Mouse (Mus musculus) lung, postnatal 14 days (tissue): Measurements from ENCODE around the gene Glt1d1.
A peak's percentile ranks its signal among the peaks of the same experiment; 100 is the strongest.

Experiments
- DNase-seq: peaks from one replicate; pipeline ENCODE4 v3.0.0; 2021

Gene Glt1d1

DNA sequence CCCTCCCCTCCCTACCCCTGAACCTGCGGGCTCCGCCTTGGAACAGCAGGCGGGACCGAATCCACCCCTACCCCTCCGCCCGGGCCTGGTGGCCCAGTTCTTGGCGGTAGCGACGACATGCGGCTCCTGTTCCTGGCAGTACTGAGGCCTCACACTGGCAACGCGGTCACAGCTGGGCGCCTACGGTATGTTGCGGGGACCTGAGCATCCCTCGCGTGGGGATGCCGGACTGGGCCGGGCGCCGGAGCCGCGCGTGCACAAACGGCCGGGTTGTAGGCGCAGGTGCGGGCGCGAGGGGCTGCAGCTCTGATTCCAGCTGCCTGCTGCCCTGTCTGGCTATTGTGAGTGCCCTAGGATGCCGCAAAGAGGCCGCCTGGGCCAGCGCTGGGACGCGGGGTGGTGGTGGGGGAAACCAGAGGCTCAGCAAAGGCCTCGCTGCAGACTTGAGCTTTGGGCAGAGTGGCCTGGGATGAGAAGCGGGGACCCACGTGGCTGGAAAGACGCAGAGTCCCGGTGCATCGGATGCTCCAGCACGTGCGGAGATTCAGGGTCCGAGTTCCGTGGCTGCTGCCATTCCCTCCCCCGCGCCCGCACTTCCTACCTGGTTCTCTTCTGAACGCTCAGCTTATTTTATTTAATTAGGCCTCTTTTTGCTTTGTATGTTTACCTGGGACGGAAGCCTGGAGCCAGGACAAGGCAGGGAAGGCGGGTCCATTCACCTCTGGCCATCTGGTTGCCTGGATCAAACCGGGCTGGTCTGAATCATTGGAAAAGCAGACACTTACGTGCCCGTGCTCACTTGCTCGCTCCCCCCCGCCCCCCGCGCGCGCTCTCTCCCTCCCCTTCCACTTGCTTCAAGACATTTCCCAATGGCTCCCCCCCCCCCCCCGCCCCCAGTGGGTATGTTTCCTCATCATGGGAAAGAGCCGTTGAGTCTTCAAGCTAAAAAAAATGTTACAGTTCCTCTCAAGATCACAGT lies at the start of gene Glt1d1, which contains the start of gene Slc15a4:
TSS of gene Glt1d1 (plus strand) at position 96 of the 979 bp plus-strand sequence.
TSS of gene Slc15a4 (minus strand) at position 731 of the 979 bp plus-strand sequence.
- DNase-seq: no peak

DNA sequence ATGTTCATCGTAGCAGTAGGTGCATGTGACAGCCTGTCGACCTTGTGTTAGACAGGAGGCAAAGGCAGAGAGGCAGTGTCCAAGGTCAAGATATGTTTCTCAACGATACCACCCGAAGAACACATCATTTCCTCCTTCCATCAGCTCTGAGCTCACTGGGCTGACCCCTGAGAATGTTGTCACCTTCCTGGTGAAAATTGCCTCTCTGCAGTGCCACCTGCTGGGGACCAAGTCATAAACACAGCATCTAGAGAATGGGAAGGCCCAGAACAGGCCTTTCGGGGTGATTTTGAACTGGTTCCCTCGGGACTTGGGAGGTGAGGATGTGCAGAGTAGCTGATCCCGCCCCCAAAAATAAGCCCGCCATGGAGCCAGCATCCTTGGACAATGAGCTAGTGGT lies 48.4 kb upstream of the Glt1d1 start:
- DNase-seq: peak; percentile 12

DNA sequence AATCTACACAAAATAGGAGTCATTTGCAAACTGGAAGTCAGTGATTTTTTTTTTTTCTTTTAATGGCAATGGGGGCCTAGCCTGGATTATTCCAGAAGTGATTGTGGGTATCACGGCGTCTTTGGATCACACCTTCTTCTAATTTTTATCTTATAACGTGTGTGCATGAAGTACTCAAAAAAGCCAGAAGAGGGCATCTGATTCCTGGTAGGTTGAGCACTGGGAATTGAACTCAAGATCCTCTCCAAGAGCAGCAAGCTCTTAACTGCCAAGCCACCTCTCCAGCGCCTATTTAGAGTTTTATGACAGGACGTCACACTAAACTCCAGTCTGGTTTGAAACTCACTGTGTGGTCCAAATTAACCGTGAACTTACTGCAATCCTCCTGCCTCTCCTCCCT lies 44.2 kb upstream of the Glt1d1 start:
- no peak for DNase-seq

DNA sequence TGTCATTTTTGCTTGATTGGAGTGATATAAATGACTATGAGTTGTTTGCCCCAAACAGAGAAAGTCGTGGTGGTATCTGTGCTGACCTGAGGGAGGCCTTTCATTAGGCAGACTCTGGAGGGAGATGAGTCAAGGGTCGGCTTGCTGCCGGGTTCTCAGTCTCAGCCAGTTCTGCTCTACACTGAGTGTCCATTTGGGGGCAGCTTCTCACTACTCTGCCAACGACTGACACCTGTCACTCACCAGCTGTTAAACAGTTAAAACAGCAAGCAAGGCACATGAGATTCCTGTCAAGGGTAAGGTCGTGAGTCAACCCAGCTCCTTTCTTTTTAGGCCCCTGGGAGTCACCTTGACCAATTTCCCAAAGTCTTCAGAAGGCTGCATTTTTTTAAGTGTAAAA lies 39.7 kb upstream of the Glt1d1 start:
- no peak for DNase-seq

DNA sequence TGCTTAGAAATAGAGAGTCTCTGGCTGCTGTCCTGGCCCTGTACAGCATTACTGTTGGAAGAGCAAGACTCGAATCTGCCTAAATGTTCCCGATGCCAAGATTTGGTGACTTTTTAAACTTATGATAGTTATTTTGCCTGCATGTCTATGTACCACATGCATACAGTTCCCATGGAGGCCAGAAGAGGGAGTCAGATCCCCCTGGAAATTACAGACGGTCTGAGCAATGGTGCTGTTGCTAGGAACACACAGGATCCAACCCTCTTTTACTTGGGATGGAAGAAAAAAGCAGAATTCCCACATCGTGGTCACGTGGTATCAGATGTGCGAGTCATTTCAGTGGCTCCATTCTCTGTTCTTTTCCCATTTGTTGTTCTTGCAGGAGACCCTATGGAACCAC lies 39.2 kb upstream of the Glt1d1 start:
- peak; percentile 32 for DNase-seq

DNA sequence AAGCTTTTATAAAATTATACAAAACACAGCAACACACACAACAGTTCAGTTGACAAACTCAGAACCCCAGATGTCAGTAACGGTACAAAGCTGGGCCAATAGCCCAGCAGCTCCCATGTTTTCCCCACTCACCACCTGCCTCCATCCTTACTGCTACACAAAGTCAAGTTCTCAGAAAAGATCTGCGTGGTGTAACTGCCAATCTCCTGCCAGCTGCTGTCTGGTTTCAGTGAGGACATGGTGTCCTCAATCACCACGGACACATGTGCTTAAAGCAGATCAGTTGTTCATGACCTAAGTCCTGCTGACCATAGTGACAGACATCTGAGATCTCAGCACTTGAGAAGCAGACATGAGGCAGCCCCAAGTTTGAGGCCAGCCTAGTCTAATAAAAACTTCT lies 36.4 kb upstream of the Glt1d1 start:
- DNase-seq: no peak

DNA sequence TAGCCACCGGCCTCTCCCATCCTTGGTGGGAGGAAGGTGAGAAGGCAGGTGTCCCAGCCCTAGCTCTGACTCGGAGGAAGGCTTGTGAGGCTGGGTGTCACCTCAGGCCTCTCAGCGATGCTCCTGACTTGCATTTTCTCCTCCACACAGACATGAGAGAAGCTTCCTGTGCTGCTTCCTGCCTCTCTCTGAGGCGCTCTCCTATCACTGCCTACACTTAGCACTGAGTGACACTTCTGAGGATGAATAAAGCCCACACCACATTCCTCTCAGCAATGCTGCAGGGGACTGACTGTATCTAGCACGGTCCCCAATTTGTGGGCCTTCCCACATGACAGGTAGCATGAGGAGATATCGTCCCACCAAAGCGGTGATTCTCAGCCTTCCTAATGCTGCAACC lies 35.2 kb upstream of the Glt1d1 start:
- DNase-seq: no peak

DNA sequence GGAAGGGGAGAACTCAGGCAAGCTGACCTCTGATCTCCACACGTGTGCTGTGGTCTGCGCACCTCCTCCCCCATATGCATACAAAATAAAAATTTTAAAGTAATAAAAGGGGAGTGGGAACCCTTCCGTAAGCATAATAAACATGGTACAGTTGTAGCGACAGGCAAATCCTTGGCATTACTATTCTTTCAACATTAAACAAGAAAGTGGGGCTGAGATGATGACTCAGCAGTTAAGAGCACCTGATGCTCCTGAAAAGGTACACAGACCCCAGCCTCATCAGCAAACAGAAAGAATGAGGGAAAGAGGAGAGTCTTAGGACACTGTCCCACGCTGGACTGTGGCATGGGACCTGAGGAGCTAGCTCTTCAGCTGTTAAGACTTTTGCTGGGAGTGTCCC lies 29.1 kb upstream of the Glt1d1 start:
- DNase-seq: no peak

DNA sequence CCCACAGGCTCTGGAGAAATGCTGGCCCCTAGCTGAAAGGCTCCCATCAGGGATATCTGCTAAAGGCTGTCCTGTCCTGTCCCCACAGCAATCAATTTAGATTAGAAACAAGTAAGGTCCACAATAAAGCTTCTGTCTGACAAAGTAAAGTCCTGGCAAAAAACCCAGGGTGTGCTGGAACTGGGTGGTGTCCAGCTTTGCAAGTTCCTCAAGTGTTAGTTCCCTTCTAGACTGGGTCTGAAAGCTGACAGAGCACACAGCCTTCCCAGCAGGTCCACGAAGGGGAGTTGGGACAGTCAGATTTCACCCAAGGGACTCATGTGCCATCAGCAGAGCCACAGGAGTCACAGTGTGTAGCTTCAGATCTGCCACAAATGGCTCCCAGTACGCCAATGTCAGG lies 24.6 kb upstream of the Glt1d1 start:
- DNase-seq: no peak

DNA sequence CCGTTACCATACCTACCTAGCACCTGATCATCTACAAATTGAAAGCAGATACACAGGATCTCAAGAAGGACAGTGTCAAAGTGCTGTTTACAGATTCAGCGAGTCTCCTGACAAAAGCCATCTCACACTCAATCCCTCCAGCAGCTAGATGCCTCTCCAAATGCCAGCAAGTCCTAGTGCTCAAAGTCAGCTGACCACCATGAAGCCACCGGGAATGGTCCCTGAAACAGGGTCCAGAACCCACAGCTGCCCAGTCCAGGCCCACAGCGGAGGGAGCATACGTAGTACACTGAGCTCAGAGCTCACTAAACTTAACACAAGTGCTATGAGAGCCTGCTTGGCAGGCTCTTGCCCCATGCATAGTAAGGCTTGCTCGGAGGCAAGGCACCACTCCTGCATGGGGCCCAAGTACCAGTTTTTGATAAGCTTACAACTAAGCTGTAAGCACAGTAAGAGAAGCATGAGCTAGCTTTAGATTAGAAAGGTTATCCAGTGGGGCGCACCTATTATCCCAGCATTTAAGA lies 22.8 kb upstream of the Glt1d1 start:
- DNase-seq: no peak

DNA sequence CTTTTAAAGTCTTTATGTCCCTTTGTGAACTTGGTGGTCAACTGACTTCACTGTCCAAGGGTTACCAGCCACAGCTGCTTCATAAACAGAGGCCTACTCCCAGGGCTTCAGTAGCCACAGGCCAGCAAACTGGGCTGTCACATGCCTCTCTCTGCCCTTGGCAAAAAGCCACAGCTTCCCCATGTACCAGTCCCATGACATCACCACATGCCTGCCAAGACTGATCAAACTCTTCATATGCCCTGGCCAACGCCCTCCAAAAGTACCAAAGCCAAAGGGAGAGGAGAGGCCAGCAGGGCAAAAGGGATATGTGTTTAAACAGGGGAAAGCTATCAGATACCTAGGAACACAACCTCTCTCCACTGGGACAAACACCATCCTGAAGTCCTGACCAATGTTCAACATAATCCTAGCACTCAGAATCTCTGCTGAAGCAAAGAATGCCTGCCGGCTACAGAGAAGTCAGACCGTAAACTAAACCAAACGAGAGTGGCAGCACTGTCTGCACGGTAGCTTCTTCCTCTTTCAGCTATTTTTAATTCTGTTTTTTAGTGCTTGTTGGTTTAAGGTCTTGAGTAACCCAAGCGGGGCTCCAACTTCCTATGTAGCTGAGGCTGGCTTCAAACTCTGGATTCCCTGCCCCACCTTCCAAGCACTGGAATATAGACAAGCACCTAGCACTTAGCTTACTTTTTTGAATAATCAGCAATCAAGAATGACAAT lies 21.1 kb upstream of the Glt1d1 start:
- peak; percentile 64 for DNase-seq

DNA sequence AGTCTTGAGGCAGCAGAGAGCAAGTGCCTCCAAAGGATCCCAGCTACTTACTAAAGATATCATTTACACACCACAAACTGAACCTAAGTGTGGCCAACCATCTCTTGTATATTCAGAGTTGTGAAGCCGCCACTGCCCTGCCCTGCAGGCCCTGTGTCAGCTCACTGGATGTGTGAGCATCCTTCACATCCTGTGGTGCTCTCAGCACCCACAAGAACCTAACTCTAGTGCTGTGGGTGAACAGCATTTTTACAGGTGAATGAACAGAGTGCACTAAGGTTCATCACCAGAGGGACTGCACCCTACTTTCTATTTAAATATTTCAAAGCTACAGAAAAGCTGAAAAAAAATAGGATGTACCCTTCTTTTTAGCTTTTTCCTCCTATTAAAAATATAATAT lies 20.2 kb upstream of the Glt1d1 start:
- no peak for DNase-seq

DNA sequence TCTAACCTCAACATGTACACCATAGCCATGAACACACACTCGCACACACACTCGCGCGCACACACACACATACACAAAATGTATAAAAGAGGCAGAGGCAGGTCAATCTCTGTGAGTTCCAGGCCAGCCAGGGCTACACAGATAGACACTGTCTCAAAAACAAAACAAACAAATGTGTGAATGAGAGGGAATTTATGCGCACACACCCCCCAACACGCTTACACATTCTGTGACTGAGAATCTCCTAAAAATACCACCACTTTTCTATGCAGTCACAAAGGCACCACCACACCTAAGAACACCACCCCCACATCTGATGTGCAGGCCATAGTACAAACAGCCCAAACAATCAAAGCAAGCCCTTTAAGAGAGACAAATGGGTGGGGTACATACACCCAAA lies 19.7 kb upstream of the Glt1d1 start:
- DNase-seq: no peak

DNA sequence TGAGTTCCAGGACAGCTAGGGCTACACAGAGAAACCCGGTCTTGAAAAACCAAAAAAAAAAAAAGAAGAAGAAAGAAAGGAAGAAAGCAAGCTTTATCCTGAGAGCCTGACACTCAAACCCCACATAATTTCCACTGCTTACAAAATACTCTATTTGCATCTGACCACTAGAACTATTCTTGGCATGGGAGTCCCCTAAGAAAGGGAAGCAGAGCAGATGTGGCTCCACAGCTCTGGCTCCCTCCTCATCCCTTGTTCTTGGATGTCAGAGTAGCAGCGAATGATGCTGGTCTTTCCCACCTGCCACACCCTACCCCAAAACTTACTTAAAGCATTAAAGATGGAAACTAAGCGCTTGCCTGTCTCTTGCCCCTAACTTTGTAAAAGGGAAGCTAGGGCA lies 16.6 kb upstream of the Glt1d1 start:
- no peak for DNase-seq

DNA sequence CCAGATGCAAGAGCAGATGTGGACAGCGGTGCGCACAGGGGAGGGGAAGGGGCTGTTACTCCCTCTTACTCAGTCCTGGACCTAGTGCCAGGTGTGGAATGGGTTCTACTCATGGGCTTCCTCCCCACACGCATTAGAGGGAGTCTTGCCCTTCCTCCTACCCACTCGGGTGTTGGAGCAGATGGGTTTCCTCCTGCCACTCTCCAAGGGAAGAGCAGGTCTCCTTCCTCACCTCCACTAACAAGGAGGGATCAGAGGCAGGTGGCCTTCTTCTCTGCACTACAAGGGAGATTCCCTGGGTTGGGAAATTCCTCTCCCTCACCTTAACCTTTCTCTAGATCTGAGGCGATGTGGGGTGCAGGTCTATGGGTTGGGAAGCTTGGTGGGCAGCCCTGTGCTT lies 15.9 kb upstream of the Glt1d1 start:
- DNase-seq: no peak

DNA sequence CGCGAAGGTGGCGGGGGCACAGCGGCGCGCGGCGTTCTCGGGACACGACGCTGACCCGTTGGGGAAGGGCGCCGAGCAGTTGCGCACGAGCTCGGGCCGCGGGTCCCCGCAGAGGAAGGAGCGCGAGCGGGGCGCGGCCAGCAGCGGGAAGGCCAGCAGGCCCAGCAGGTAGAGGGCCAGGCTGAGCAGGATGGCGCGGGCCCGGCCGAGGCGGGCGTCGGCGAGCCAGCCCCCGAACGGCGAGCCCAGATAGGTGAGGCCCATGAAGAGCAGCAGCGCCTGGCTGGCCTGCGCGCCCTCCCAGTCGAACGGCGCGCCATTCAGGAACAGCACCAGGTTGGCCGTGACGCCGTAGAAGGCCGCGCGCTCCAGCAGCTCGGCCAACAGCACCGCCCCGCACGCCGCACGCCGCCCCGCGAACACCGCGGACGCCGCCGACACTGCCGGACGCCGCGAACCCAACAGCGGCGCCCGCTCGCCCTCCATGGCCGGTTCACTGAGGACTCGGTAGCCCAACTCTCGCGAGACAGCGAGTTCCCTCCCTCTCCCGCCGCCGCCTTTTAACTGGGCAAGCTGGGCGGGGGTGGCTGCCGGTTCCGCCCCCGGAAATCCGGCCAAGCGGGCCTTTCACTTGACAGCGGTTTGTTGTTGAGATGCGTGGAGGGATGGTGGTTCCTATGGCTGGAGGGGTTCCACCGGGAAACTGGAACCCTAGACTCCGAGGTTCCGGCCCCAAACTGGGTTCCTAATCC lies 15.0 kb upstream of the Glt1d1 start:
- DNase-seq: peak; percentile 98

DNA sequence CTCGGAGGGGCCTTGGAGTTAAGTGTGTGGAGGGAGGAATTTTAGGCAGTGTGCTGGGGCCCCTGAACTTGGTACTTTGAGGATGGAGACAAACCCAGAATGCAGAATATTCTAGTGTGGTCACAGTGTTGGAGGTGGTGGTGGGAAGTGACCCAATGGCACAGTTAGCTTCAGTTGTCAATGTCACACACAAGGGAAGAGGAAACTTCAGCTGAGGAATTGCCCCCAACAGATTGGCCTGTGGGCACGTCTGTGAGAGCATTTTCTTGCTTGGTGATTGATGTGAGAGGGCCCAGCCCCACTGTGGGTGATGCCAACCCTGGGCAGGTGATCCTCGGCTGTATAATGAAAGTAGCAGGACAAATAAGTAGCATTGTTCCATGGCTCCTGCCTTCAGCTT lies 13.2 kb upstream of the Glt1d1 start:
- DNase-seq: no peak

DNA sequence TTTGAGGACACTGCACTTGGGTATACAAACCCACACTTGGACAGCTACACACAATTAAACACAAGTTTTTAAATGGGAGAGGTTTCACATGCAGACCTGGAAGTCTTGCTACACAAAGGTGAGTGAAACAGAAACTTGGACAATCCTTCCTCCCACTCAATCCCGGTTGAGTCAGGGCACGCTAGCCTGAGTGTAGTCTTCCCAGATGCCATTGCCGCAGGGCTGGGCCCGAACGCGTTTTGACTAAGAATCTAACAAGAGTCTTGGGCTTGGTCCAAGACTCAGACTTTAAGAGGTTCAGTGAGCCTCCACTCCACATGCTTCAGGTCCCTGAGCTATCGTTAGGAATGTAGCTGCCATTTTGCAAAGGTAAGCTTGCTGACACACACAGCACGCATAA lies 11.7 kb upstream of the Glt1d1 start:
- DNase-seq: no peak

DNA sequence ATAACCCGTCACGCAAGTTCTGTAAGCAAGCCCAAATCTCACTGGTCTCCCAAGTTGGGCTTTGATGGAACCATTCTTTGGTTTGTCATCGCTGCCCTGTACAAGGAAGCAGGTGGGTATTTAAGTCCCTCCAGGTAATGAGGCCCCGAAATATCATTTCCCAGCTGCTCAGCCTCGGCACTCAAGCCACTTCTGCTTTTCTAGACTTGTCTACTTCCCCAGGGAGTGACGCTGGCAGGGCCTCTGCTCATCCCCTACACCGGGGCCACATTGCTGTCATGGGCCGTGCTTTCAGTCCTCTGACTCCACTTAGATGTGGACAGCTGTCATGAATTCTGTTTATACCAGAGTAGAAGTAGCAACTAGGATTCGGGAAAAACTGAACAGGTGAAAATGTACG lies 11.0 kb upstream of the Glt1d1 start:
- DNase-seq: no peak

DNA sequence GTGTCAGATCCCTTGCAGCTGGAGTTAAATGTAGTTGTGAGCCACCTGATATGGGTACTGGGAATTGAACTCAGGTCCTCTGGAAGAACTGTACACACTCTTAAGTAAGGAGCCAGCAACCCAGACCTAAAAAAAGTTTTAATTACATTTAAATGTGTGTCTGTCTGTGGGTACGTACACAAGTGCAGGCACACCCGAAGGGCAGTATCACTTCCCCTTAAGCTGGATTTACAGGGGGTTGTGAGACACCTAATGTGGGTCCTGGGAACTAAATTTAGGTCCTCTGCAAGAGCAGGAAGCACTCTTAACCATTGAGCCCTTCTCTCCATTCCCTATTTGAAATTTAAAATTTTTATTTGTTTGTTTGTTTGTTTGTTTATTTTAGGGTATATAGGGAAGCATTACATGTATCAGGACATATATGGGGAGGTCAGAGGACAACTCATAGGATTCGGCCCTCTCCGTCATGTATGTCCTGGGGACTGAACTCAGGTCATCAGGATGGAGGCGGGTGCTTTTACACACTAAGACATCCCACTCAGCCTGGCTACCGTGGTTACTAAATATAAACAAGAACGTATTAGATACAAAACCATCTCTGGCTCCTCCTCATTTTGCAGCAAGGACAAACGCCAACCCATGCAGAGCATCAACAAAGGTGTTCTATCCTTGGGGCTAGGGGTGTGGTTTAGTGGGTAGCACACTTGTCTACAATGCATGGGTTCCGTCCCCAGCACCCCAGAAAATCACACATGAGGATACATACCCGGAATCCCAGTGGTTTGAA lies 7.4 kb upstream of the Glt1d1 start:
- no peak for DNase-seq

DNA sequence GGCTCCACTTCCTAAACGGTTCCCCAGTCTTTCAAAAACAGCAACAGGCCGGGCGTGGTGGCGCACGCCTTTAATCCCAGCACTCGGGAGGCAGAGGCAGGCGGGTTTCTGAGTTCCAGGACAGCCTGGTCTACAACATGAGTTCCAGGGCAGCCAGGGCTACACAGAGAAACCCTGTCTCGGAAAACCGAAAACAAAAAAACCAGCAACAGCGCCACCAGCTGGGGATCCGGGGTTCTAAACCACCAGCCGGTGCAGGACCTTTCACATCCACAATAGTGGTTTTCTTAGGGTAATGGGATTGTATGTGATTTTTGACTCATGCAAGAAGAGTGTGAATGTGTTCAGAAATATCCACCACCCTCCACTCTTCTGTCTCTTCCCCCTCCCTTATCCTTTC lies 4.8 kb upstream of the Glt1d1 start:
- DNase-seq: no peak

DNA sequence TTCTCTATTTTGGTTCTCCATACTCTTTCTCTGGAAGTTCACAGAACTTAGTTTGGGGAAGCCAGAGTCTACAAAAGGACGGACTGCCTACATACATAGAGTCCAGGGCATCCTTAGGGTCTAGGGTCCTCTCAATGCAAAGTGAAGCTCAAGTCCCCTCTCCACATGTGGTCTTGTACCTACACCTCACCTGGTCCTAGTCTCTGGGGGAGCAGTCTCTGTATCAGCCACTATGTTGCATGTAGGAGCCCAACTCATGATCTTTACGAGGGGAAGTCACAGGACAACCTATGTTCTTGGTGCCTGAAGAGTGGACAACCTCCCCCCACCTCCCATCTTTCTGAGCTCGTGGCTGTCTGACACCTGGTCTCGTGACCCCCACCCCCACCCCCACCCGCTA lies 391 bp upstream of the Glt1d1 start:
- no peak for DNase-seq
